Mouse (Mus musculus) cerebellum, adult 2 months (tissue): Measurements from ENCODE around the gene Zfp207. TPM values are rescaled to one million over a fixed set of nuclear protein-coding genes. Genes with fewer than 3 reads are reported as not detected.
"Not testable (repeated sequence)": the region's sequence is repeated elsewhere in the genome, so short reads cannot be mapped to it uniquely, and the experiment has no call there.

Source experiments
- DNase-seq, 2 experiments: peaks; one replicate each; pipeline ENCODE4 v3.0.0; 2021
- H3K27ac ChIP-seq: fragments of 200-500 bp; 2 replicates; pipeline ENCODE4 v1.5.1; 2012; ENCODE audit warnings: low read length, control low read depth, inconsistent platforms; ENCODE audit not compliant: insufficient read depth
- H3K27me3 ChIP-seq: fragments of 200-500 bp; 2 replicates; pipeline ENCODE4 v1.6.1; 2012; ENCODE audit warnings: inconsistent platforms, mild to moderate bottlenecking, low read length, moderate library complexity; ENCODE audit not compliant: control insufficient read depth, insufficient read depth
- H3K4me1 ChIP-seq: fragments of 200-500 bp; 2 replicates; pipeline ENCODE4 v1.6.1; 2011; ENCODE audit warnings: low read length; ENCODE audit not compliant: control insufficient read depth, insufficient read depth
- H3K4me3 ChIP-seq: fragments of 200-500 bp; replicated peaks from 2 replicates; pipeline ENCODE3; 2011; ENCODE audit warnings: mild to moderate bottlenecking, low read depth, low read length, control low read depth; ENCODE audit not compliant: insufficient read depth
- CTCF ChIP-seq: fragments of 200-500 bp; IDR thresholded peaks from 2 replicates; pipeline ENCODE4 v1.5.1; 2011; ENCODE audit warnings: low read depth, mild to moderate bottlenecking, control low read depth, low read length, moderate library complexity, borderline replicate concordance; ENCODE audit not compliant: insufficient read depth
- POLR2A ChIP-seq: fragments of 200-500 bp; IDR thresholded peaks from 2 replicates; pipeline ENCODE4 v1.6.1; 2011; ENCODE audit warnings: low read length, control low read depth, borderline replicate concordance; ENCODE audit not compliant: insufficient read depth
- WGBS: fragments of 180-500 bp; shearing (Covaris S2); methylation state at CpG from one replicate; pipeline ENCODE4 v1.1.7; 2018; 5-methylcytosine and 5-hydroxymethylcytosine counted together
- polyA plus RNA-seq: library from polyadenylated mRNA; depleted of rRNA; stranded (reverse); fragments of >200 nt; gene quantifications from 2 replicates; pipeline ENCODE4 v1.2.3, GENCODE M21; 2012

The Zfp207 gene
- polyA plus RNA-seq, 1 experiment: 142 TPM

- no peaks in the 10 kb centered on the region for H3K27me3 ChIP-seq
- no peak for DNase-seq
- no peaks in the 10 kb centered on the region; the same call in 1 of the 2 replicates for H3K4me1 ChIP-seq
- TF ChIP-seq POLR2A (no peak), CTCF (no peak)
- H3K27ac ChIP-seq: no peak overlapping the region
- 13% methylated on average over 2 of the region's 2 CpGs for WGBS
- H3K4me3 ChIP-seq: peak overlapping the region; percentile 2
Measured at GRCm38 (mm10) chr11:80386790-80387189, 3.7 kb downstream of the Zfp207 start.

- TF ChIP-seq POLR2A: no peak
- TF ChIP-seq CTCF: no peak
- 87% methylated on average over 1 of the region's 1 CpGs for WGBS
- no peak for DNase-seq
- H3K27me3 ChIP-seq: no peaks in the 10 kb centered on the region
- H3K4me1 ChIP-seq: peaks cover 3% of the 10 kb centered on the region; the same call in 1 of the 2 replicates
- H3K4me3 ChIP-seq: no peak overlapping the region
- H3K27ac ChIP-seq: no peak overlapping the region
Measured at GRCm38 (mm10) chr11:80389885-80390284, 6.8 kb downstream of the Zfp207 start.

- TF ChIP-seq CTCF: no peak
- TF ChIP-seq POLR2A: no peak
- no peak overlapping the region for H3K4me3 ChIP-seq
- no peak overlapping the region for H3K27ac ChIP-seq
- WGBS: 81% methylated on average over 2 of the region's 2 CpGs
- DNase-seq: peak in 1 of 2 experiments; percentile 19
- H3K4me1 ChIP-seq: peaks cover 3% of the 10 kb centered on the region; the same call in 1 of the 2 replicates
- no peaks in the 10 kb centered on the region for H3K27me3 ChIP-seq
Measured at GRCm38 (mm10) chr11:80391407-80392120, 8.5 kb downstream of the Zfp207 start.

GRCm38 (mm10) chr11:80395930-80396329, 12.9 kb downstream of the Zfp207 start:
- Histone ChIP-seq H3K27ac (no peak overlapping the region), H3K4me3 (no peak overlapping the region), H3K4me1 (peaks cover 3% of the 10 kb centered on the region; the same call in 1 of the 2 replicates), H3K27me3 (no peaks in the 10 kb centered on the region)
- 85% methylated on average over 3 of the region's 3 CpGs for WGBS
- no peak for DNase-seq
- TF ChIP-seq POLR2A (no peak), CTCF (no peak)

GRCm38 (mm10) chr11:80396617-80397016, 13.5 kb downstream of the Zfp207 start:
- TF ChIP-seq POLR2A (no peak), CTCF (no peak)
- DNase-seq: no peak
- H3K27me3 ChIP-seq: no peaks in the 10 kb centered on the region
- H3K4me3 ChIP-seq: no peak overlapping the region
- peaks cover 3% of the 10 kb centered on the region; the same call in 1 of the 2 replicates for H3K4me1 ChIP-seq
- H3K27ac ChIP-seq: no peak overlapping the region
- 87% methylated on average over 4 of the region's 4 CpGs for WGBS

- H3K27me3 ChIP-seq, H3K27ac ChIP-seq, H3K4me1 ChIP-seq, DNase-seq, H3K4me3 ChIP-seq: not testable (repeated sequence)
- WGBS: 95% methylated on average over 6 of the region's 6 CpGs
Measured at GRCm38 (mm10) chr11:80407878-80408277, 24.8 kb downstream of the Zfp207 start.

GRCm38 (mm10) chr11:80410377-80410776, 27.3 kb downstream of the Zfp207 start:
- no peak for TF ChIP-seq CTCF
- TF ChIP-seq POLR2A: no peak
- DNase-seq: no peak
- no peak overlapping the region for H3K27ac ChIP-seq
- no peaks in the 10 kb centered on the region for H3K27me3 ChIP-seq
- no peak overlapping the region for H3K4me3 ChIP-seq
- WGBS: 90% methylated on average over 2 of the region's 2 CpGs
- H3K4me1 ChIP-seq: no peaks in the 10 kb centered on the region

- no peak overlapping the region for H3K27ac ChIP-seq
- H3K27me3 ChIP-seq: no peaks in the 10 kb centered on the region
- no peak overlapping the region for H3K4me3 ChIP-seq
- H3K4me1 ChIP-seq: no peaks in the 10 kb centered on the region
- 95% methylated on average over 5 of the region's 5 CpGs for WGBS
- TF ChIP-seq POLR2A (no peak), CTCF (no peak)
- DNase-seq: no peak
Measured at GRCm38 (mm10) chr11:80417085-80417484, 34.0 kb downstream of the Zfp207 start.
